Mouse (Mus musculus) left cerebral cortex, adult 8-10 months (tissue): ENCODE data around the gene Dbh. TPM values are rescaled to one million over a fixed set of nuclear protein-coding genes. Genes with fewer than 3 reads are reported as not detected.

Experiments
- DNase-seq, 2 experiments: peaks; one replicate each; pipeline ENCODE4 v3.0.0; 2022; ENCODE audit warnings: low spot score in 2 of 2
- total RNA-seq, 4 experiments: library from RNA; stranded (reverse); gene quantifications; 2 replicates each; pipeline ENCODE4 v1.2.4; 2022

Dbh gene
- under 1 TPM; 0.20 to 0.53 (median 0.43) TPM for total RNA-seq

DNA sequence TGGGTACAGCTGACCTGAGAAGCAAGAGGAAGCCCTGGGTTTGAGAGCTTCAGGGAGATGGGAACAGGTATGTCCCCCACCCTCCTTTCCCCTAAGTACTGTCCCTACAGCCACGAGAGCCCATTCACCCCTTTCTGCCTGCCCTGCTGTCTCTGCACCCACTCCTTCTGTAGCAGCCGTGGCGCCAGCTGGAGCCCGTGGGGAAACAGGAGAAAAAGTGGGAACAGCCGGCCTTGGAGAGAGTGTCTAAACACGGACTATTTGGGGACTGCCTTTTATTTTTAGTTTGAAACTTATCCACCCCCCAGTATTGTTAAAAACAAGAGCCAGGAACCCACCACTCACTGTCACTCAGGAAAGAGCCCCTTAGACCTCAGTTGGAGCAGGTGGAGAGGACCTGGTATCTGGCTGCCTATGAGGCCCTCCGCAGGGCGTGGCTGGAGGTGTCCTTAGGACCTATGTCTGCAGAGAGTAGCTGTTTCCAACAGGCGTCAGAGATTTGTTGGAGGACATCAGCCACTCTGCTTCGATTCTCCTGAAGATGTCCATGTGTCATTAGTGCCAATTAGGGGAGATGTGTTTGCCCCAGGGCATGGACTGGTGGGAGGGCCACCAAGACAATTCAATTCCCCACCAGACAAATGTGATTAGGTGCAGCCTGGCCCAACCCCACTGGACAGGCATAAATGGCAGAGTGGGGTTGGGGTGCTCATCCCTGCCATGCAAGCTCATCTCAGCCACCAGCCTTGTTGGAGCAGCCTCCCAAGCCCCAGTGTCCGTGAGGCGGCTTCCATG is at the start of gene Dbh:
Dbh (plus strand) TSS at position 438 of the 795 bp plus-strand sequence.
- DNase-seq = peak; percentile 40 to 73

DNA sequence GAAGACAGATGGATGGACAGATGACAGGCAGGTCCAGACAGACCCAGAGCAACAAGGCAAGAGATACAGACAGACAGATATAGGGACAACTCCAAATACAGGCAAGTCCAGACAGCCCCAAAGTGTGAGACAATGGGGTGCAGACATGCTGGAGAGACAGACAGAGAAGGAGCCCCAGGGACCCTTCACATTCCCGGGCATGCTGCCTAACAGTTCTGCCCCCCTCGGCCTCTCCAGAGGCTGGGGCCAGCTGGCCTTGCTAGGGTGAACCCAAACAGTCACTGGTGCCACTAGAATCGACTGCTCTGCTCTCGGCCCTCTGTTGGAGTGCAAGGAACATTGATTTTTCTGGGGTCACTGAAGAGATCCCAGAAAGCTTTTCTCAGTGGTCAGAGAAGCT is 46.6 kb upstream of the Dbh start:
- DNase-seq = no peak

DNA sequence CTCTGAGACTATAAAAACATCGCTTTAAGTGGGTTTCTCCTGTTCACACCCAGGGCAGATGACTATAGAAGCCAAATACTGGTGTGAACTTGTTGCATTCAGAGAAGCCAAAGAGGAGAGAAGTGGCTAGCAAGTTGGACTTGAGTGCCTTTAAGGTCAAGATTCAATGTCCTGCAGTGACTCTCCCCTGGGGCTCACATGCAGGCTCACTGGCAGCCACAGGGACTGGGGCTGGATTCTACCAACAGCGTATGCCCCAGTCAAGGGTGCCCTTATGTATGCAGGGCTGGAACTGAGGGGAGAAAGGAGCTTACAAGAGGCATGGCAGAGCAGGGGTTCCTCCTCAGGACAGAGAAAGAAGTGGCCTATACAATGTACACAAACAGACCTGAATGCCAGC is 45.3 kb upstream of the Dbh start:
- no peak for DNase-seq

DNA sequence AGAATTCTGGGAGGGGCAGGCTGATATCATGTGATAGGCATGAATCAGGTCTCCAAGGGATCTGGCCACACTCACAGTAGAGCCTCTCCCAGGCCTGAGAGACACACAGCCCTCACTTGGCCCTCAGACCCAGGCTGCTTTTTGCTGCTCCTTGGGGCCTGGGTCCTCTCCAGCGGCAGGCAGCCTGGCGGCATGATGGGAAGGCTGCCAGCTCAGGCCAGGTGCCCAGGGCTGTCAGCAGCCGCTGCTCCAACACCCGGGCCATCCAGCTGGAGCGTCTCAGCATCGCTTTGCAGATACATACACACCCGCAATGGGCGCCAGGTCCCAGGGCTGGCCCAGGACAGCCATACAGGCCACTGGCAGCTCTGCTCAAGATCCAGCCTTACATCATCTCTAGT is 44.8 kb upstream of the Dbh start:
- no peak for DNase-seq

DNA sequence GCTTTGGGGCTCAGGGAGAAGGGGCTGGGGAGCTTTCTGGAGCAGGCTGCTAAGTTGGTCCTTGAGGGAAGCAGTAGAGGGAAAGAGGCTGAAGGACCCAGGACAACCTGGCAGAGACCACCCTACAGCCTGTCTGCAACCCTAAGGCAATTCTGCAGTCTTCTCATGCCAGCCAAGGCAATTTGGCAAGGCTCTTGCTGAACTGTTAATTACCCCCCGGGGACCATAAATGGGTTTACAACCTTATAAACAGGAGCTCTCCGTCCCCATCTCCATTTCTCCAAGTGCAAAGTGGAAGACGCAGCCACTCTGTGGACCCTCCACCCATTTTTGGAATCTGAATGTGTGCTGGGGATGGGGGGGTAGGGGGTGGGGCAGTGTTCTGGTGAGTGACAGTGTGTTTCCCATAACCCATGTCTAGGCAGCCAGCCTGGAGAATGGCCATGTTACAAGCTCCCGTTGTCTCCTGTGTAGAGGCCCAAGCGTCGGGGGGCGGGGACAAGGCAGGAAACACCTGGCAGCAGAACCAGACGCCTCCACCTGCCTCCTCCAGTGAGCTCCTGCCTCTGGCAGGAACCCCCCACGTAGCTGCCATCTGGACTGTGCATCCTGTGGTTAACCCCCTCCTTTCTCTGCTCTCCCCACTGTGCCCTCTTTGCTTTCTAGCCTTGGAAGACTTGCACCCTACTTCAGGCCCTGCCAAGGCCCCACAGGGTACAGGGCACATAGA is 43.2 kb upstream of the Dbh start:
- DNase-seq = peak in 1 of 2 experiments; percentile 59

DNA sequence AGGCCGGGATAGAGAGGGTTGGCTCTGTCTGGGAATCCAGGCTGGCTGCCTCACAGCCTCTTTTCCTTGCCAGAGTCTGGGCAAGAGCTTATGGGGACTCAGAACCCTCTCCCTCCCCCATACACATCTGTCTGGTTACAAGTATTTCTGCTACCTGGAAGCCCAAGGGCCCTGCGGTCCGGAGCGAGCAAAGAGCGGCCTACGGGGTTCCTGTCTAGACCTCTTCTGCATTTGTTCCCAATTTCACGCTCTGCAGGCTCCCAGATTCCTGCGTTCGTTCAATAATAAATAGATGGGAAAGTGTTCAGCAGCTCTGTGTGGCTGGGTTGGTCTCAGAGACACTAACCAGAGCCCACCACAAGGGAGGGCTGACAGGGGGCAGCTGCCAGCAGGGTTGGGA is 42.5 kb upstream of the Dbh start:
- DNase-seq = no peak

DNA sequence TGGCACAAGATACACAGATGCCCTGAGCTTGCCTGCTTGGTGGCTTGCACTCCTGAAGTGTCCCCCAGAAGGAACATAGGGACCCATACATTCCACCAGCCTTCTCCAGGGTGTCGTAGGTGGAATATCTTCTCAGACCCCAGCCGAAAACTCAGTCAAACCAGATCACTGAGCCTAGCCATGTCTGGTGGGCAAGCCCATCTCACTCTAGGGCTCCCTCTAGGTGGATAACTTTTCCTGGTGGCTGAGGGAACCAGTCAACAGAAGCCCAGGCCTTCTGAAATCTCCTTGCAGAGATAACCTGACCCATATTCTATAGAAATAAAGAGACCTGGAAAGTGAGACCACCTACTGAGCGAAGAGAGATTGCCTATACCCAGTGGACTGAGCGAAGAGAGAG is 41.9 kb upstream of the Dbh start:
- no peak for DNase-seq

DNA sequence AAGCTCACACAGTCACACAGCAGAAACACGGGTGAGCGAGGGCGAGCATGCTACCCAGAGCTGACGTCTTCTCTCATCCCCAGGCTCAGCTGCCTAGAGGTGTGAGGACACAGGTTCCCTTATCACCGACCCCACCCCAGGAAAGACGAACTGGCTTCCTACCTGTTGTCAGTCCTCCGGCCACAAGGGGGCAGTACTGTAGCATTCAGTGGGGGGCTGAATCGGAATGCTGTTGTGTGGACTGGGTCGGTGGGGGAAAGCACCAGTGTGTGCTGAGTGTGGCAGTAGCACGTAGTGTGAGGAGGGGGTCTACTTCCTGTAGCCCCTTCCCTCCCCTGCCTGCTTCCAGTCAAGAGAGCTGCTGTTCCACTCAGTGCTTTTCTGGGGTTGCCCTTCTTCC is 39.1 kb upstream of the Dbh start:
- no peak for DNase-seq

DNA sequence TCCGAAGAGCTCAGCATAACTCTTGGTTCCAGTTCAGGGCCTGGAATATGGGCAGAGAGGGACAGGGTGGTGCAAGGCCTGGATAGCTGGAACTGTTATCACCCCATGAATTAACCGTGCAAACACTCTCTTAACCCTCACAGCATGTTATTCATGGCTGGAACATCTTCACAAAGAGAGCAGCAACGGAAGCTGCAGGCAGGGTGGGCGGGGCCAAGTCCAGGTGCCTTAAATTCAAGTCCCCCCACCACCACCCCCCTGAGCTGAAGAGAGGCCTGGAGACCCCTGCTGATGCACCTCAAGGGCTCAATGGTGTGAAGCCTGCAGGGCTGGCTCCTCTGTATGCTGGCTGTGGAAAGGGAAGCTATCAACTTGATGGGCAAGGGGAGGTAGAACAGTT is 38.5 kb upstream of the Dbh start:
- DNase-seq = no peak

DNA sequence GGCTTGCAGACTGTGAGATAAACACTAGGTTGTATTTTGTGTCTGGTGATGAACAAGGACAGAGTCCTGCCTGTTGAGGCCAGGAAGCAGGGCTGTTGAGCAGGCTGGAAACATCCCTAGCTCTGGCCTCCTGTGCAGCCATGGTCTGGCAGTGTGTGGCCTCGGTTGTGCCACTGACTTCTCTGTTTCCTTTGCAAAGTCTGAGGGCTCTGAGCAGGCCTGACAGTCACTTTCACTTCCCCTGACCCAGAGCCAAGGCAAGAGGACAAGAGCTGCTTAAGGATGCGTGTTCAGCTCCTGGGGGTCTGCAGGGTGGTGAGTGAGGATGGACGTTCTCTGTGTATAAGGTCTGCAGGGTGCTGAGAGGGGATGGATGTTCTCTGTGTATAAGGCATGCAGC is 36.0 kb upstream of the Dbh start:
- no peak for DNase-seq

DNA sequence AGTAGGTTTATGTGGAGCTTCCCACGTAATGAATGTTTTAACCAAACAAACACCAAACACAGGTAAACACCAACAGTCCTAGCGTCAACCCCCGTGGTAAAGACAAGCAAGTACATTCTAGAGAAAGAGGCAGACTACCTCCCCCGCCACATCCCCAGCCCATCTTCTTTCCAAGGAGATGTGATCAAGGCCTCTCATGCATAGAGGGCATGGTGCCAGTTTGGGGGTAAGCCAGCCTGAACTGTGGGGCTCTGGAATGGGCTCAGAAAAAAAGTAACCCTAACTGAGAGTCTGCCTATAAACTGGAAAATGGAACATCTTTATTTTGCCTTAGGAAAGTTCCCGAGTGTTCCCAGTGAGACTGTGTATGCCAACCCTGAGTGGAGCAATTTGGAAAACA is 29.1 kb upstream of the Dbh start:
- no peak for DNase-seq

DNA sequence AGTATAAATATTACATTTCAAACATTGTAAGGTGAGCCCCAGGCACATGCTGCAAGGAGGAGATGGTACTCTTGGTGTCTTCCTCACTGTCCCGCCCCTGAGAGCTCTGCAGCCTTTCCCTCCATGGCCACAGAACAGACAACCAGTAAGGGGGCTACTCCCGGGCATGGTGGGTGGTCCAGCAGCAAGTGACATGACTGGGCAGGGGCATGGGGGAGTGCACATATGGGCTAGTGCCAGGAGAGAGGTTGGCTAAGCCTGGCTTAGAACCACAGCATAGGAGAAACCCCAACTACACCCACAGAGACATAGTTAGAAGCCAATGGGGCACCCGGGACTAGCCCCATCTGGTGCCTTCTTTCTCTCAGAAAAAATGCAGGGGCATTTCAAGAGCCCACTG is 28.7 kb upstream of the Dbh start:
- DNase-seq = no peak

DNA sequence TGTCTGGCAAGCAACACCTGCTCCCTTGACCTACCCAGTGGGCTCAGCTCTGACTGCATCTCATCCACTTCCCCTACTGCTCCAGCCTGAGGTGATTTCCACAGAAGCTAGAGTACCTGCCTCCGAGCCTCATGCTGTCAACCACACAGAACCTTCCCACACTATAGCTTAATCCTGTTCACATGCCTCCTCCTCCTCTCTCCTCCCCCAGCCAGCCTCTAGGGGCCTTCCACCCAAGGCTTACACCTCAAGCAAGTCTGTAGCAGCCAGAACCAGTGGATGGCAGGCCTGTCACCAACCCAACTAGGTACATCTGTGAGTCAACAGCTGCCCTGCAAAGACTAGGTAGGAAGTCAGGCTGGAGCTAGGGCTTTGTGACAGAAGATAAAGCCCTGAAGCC is 28.2 kb upstream of the Dbh start:
- peak in 1 of 2 experiments; percentile 61 for DNase-seq

DNA sequence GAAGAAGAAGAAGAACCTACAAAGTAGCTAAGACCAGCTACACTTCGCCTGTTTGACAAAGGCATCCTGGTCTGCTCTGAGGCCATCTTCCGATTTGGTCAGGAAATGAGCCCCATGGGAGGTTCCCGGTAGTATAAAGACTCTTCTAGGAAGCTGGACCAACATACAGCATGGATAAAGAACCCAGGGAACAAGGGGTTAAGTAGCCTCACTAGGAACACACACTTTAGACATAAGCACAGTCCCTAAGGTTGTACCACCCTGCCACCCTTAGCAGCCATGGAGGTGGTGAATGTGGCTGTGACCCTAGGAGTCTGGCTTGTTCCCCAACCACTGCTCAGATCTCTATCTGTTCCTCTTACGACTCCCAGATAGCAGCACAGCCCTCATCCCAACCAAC is 26.7 kb upstream of the Dbh start:
- DNase-seq = no peak

DNA sequence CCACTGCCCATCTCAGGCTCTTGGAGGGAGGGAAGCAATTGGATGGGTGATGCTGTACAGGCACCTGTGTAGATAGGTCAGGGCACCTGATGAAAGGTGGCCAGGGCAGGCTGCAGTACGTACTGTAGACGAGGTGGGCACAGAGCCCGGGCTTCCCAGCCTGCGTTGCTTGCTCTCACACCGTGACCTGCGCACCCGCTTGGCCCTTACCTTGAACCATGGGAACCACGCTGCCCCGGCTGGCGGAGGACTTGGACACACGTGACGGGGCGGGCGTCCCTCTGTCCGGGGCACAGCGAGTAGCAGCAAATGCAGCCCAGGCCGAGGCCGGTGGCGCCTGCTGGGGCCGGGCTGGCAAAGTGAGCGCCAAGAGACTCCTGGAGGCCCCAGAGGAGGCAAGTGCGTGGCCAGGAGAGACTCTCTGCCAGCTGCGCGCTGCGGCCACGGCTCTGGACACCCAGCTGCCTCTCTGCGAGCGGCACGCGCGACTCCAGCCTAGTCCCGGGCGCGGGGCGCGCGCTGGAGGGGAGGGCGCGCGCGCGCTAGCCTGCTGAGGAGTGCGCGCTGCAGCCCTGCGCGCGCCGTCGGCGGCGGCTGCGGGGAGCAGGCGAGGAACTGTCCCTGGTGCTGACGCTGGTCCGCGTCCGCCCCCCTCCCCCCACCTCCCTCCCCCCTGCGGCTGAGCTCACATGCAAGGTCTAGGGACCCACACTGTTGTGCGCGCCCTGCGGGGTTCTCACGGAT is 22.9 kb upstream of the Dbh start, which contains the start of gene Fam163b:
Fam163b (minus strand) TSS at position 542 of the 744 bp plus-strand sequence.
- DNase-seq = no peak

DNA sequence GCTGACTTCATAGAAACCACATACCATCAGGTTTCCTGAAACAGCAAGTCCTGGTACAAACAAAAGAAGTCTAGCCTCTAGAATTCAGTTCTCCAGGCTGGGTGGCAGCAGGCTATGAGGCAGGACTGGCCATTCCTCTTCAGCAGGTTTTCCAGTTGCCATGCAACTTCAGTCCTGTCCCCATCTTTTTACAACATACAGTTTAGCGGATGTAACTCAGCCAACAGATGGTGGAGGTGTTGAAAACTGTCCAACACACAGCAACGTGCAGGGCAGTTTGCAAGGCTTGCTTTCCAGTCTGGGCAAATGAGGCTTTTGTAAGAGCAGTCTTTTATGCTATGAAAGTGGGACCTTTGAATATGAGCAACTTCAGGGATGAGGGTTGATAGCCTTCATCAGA is 20.1 kb upstream of the Dbh start:
- no peak for DNase-seq

DNA sequence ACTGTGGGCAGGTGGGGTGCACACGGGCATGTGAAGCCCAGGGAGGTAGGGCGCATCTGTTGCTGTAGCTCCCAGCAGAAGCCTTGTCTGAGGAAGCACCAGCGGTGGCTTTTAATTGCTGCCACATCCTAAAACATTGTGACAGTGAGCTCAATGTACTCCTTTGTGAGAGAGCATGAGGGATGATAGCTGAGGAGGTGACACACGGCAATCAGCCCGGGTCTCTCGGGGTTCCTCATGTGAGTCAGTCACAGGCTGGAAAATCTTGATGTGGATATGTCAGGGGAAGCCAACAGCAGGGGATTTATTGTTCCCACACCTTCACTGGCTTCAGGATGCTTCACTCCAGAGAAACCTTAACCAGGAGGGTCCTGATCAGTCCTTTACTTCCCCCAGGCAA is 18.2 kb upstream of the Dbh start:
- no peak for DNase-seq

DNA sequence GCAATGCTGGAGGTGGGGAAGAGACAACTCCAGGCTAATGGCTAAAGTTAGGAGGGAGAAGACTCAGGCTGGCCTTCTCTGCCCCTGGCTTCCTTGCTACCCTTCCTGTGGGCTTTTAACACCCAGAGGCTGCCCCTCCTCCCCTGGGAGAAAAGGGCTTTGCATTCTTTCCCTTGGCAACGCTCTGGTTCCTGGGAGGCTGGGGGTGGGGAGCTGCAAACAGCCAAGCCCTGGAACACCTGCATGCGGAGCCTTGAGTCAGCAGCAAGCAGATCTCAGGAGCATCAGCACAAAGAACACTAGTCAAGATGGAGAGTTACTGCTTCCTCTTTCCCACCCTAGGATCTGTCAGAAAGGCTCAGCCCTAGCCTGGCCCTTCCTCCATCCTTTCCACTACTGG is 15.6 kb upstream of the Dbh start:
- no peak for DNase-seq

DNA sequence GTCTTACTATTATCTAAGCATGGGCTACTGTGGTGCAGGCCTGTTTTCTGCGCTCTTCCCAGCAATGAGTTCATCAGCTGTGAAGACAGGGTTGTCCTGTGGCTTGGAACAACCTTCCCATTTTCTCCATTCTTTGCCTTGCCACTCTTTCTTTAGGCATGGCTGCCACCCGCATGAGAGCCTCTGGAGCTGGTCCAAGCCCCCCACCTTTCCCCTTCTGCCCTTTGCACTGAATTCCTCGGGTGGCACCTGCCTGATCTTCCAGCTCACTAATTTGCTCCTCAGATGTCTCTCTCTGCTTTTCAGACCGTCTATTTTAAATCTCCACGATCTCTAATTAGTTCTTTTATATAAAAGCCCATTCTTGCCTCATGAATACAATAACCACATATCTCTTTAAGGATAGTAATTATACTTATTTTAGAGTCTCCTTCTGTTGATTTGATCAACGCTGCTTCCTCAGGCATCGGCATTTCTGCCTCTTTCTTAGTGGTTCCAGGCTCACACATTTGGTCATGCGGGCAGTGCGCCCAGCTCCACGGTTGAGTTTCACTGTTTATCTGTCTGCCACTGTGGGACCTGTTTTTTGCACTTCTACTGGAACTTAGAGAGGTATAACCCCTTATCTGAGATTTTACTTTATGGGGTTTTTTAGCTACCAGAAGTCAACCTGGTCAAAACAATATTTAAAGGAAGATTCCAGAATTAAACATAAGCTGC is 10.4 kb upstream of the Dbh start:
- DNase-seq = no peak

DNA sequence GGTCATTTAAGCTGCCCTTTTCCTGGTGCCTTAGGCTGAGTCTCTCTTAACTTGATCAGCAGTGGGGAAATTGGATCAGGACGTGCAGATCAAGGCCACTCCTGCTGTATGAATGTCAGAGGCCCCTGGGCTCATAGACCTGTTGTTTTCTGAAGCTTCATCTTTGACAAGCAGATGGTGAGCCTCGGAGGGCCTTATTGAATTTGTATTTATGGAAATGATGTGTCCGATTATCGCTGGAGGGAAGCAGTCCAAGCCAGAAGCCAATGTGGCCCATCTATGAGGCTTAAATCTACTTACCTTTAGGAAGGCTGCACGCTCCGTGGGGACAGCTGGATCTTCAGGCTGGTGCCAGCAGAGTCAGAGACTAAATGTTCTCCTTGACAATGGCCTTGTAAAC is 8.4 kb upstream of the Dbh start:
- no peak for DNase-seq

DNA sequence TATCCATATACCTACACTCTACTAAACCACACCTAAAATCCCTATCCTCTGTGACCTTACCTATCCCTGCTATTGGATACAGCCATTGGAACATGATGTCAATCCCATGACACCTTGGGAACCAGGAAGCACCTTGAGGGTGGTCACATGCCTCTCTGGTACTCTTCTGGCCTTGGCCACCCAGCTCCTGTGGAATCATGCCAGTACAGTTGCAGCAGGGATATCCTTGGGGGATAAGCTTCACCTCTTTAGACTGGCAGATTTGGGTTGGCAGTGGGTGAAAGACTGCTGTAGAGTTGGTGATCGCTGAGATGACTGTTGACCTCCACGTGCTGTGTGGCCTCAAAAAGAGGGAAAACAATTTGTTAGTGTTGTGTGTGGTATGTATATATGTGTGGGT is 3.5 kb upstream of the Dbh start:
- no peak for DNase-seq

DNA sequence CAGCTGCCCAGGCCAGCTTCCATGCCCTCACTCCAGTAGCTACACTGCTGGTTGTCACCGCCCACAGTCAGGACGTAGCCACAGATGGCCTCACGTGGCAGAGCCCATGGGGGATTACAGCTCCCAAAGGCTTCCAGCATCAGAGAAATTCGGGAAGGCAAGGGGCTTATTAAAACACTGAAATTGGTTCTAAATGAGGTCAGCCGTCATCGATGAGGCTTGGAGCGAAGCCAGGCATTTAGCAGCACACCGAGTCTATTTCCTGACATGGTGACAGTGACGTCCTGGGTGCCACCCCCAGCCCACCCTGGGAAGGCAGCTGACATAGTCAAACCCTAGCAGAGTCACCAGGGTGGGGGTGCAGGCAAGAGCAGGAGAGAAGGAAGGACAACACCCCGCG is 2.4 kb upstream of the Dbh start:
- no peak for DNase-seq
